Mouse (Mus musculus): ENCODE data around the gene Eln. TPM values are rescaled to one million over a fixed set of nuclear protein-coding genes. Genes with fewer than 3 reads are reported as not detected.

The Eln gene
- polyA plus RNA-seq, 1 experiment from 2014 or later, result 14.8 TPM

DNA sequence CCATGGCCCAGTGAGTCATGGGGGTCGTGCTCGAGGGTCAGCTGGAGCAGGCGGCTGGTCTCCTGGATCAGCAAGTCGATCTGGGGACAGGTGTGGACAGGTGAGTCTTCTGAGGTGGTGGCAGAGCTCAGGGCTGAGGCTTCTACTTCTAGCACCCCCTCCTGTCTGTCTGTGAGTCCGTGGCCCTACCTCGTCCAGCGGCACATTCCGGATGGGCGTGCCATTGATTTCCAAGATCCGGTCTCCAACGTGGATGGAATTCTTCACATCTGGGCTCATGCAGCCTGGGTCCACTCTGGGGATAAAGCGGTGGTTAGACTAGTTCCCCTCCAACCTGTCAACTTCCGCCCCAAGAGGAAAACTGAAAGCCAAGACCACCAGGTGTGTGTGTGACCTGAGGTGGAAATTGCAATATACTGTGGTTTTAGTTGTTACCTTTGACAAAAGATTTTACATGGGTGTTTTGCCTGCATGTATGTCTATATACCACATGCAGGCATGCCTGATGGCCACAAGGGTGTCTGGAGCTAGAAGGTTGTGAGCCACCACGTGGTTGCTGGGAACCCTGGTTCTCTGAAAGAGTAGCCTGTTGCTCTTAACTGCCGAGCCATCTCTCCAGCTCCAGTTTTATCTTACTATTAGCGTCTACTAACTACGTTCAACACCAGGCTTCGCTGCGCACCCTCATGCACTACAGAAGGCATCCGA lies 78.0 kb downstream of the Eln start:
- ATAC-seq (no peak), DNase-seq (no peak)
- Histone ChIP-seq H3K27me3 (ENCODE audit: insufficient read depth, low read length) (no peaks in the 10 kb centered on the region), H3K4me2 (ENCODE audit: low read depth, low read length) (no peak overlapping the region), H3K36me3 (replicated peaks; ENCODE audit: insufficient read depth, low read length) (peaks cover 2% of the 10 kb centered on the region; the same call in 1 of the 2 replicates), H3K4me3 (ENCODE audit: low read depth, low read length) (no peak overlapping the region), H3K9me3 (ENCODE audit: low read length) (no peaks in the 10 kb centered on the region), H3K4me1 (ENCODE audit: insufficient read depth) (no peaks in the 10 kb centered on the region), H3K27ac (ENCODE audit: low read depth) (no peak overlapping the region), H3K9ac (replicated peaks) (no peak overlapping the region)
- TF ChIP-seq CTCF (IDR thresholded peaks at IDR 0.05; ENCODE audit: low read depth), result no peak
- no peak for TF ChIP-seq EP300 (IDR thresholded peaks at IDR 0.05; ENCODE audit: low read depth)
- 83% methylated on average over 20 of the region's 20 CpGs for WGBS (ENCODE audit: insufficient replicate concordance)

DNA sequence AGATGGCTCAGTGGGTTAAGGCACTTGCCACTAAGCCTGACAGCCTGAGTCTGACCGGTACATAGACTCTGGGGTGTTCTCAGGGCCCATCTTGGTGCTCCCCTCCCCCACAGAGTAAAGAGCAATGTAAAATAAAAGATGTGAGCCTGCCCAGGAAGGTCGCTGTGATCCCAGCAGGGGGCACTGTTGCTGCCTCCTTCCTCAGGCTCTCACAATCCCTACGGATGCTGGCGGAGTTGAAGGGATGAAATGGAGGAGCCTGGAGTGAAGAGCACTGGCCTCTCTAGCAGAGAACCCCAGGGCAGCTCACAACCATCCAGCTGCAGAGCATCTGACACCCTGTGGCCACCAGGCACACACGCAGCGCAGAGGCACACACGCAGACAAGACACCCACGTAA lies 78.6 kb downstream of the Eln start:
- no peaks in the 10 kb centered on the region for H3K9me3 ChIP-seq (ENCODE audit: low read length)
- DNase-seq, result peak; percentile 37

DNA sequence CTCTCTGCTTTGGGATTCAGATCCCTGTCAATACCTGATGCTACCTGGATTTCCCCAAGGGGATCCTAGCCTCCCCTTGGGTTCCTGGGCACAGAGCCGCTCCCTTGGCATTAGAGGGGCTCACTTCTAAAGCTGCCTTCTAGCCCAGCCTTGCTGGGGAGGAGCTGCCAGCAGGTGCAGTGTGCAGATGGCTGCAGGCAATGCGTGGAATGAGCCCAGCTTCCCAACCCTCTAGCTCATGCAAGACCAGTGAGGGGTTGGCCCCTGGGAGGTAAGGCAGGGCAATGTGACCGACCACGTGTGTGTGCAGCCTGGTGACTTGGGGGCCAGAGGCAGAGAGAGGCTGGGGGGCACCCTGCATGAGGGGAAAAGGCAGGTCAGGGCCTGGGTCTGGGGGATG lies 90.4 kb downstream of the Eln start:
- Histone ChIP-seq H3K4me2 (ENCODE audit: low read depth, low read length) (no peak overlapping the region), H3K9ac (replicated peaks) (no peak overlapping the region), H3K9me3 (ENCODE audit: low read length) (no peaks in the 10 kb centered on the region), H3K4me3 (ENCODE audit: low read depth, low read length) (no peak overlapping the region), H3K27me3 (ENCODE audit: insufficient read depth, low read length) (no peaks in the 10 kb centered on the region), H3K36me3 (replicated peaks; ENCODE audit: insufficient read depth, low read length) (no peaks in the 10 kb centered on the region; the same call in 1 of the 2 replicates), H3K27ac (ENCODE audit: low read depth) (no peak overlapping the region), H3K4me1 (ENCODE audit: insufficient read depth) (no peaks in the 10 kb centered on the region)
- WGBS (ENCODE audit: insufficient replicate concordance), result 78% methylated on average over 4 of the region's 4 CpGs
- no peak for DNase-seq
- ATAC-seq, result no peak
- TF ChIP-seq EP300 (IDR thresholded peaks at IDR 0.05; ENCODE audit: low read depth) (no peak), CTCF (IDR thresholded peaks at IDR 0.05; ENCODE audit: low read depth) (no peak)

More for the DNA sequence above, 78.6 kb downstream of the Eln start:
- H3K27ac ChIP-seq (ENCODE audit: low read depth), result no peak overlapping the region
- H3K9ac ChIP-seq (replicated peaks), result no peak overlapping the region
- TF ChIP-seq CTCF (IDR thresholded peaks at IDR 0.05; ENCODE audit: low read depth), result peak; percentile 58
- no peak for TF ChIP-seq EP300 (IDR thresholded peaks at IDR 0.05; ENCODE audit: low read depth)
- WGBS (ENCODE audit: insufficient replicate concordance), result 70% methylated on average over 8 of the region's 8 CpGs
- H3K4me1 ChIP-seq (ENCODE audit: insufficient read depth), result no peaks in the 10 kb centered on the region
- H3K36me3 ChIP-seq (replicated peaks; ENCODE audit: insufficient read depth, low read length), result peaks cover 2% of the 10 kb centered on the region; the same call in 1 of the 2 replicates
- no peak overlapping the region for H3K4me2 ChIP-seq (ENCODE audit: low read depth, low read length)
- ATAC-seq, result no peak
- H3K27me3 ChIP-seq (ENCODE audit: insufficient read depth, low read length), result no peaks in the 10 kb centered on the region
- no peak overlapping the region for H3K4me3 ChIP-seq (ENCODE audit: low read depth, low read length)

Other genes starting within 250 kb of the Eln start
- 0.21 and 0.29 TPM in 2 replicates for gene Clip2, start 194.9 kb downstream of the Eln start, polyA plus RNA-seq (2015; fragmentation: Nextera tagmentation; extraction: Ambion mirVana)
- gene Syna, start 187.2 kb downstream of the Eln start, polyA plus RNA-seq (2015; fragmentation: Nextera tagmentation; extraction: Ambion mirVana), result not detected in 2 replicates
- 75.4 and 81.4 TPM in 2 replicates for gene Rfc2, start 166.0 kb downstream of the Eln start, polyA plus RNA-seq (2015; fragmentation: Nextera tagmentation; extraction: Ambion mirVana)
- gene Lat2, start 132.3 kb downstream of the Eln start, polyA plus RNA-seq (2015; fragmentation: Nextera tagmentation; extraction: Ambion mirVana), result 2.4 TPM in 2 replicates
- gene Eif4h, start 107.8 kb downstream of the Eln start, polyA plus RNA-seq (2015; fragmentation: Nextera tagmentation; extraction: Ambion mirVana), result 124 and 132 TPM in 2 replicates
- gene Limk1, start 58.7 kb downstream of the Eln start, polyA plus RNA-seq (2015; fragmentation: Nextera tagmentation; extraction: Ambion mirVana), result 0.59 and 0.73 TPM in 2 replicates
- gene Tmem270, start 159.4 kb upstream of the Eln start, polyA plus RNA-seq (2015; fragmentation: Nextera tagmentation; extraction: Ambion mirVana), result not detected in 2 replicates
- 138 and 152 TPM in 2 replicates for gene Cldn13, start 168.2 kb upstream of the Eln start, polyA plus RNA-seq (2015; fragmentation: Nextera tagmentation; extraction: Ambion mirVana)
- 17.3 and 21.7 TPM in 2 replicates for gene Mettl27, start 185.0 kb upstream of the Eln start, polyA plus RNA-seq (2015; fragmentation: Nextera tagmentation; extraction: Ambion mirVana)
- gene Cldn4, start 199.6 kb upstream of the Eln start, polyA plus RNA-seq (2015; fragmentation: Nextera tagmentation; extraction: Ambion mirVana), result 0.13 and 0.32 TPM in 2 replicates
- 65.0 and 73.7 TPM in 2 replicates for gene Cldn3, start 238.9 kb upstream of the Eln start, polyA plus RNA-seq (2015; fragmentation: Nextera tagmentation; extraction: Ambion mirVana)

Data from liver, postnatal 0 days (tissue).